Mouse (Mus musculus): Measurements from ENCODE around the gene Snrpg.

The Snrpg gene

DNA sequence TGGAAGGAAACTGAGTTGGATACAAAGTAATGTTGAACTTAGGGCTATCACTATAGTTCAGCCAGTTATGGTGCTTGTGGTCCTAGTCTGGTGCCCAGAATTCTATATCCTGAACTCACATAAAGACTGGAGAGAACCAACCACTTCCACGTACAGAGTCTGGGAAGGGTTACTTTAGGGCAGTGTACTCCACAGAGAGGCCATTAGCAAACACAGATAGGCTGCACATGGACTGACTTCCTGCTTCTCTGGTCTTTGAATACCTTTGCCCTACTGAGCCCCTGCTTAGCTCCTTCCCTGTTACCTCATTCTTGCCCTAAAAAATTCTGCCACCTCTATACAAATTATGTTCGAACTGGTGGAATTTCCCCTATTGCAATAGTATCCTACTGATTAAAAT lies 28.9 kb downstream of the Snrpg start:
- DNase-seq (ENCODE audit: low spot score), result no peak

DNA sequence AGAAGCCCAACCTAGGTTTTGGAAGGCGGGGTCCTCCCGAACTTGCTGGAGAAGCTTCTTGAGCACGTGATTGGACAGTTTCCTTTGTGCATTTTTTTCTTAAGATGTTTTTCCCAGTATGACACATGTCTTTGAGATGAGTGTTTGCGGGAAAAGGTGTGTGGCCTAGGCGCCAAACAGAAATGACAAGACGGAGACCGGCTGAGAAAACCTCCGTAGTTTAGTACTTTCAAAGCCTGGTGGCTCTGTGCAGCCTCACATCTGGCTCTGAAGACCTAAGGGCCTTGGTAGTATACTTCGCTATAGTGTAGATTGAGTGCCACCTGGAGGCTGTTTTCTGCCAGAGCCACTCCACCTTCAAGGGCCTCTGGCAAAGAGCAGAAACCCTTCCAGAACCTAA lies 29.9 kb downstream of the Snrpg start:
- DNase-seq (ENCODE audit: low spot score), result peak; percentile 71

DNA sequence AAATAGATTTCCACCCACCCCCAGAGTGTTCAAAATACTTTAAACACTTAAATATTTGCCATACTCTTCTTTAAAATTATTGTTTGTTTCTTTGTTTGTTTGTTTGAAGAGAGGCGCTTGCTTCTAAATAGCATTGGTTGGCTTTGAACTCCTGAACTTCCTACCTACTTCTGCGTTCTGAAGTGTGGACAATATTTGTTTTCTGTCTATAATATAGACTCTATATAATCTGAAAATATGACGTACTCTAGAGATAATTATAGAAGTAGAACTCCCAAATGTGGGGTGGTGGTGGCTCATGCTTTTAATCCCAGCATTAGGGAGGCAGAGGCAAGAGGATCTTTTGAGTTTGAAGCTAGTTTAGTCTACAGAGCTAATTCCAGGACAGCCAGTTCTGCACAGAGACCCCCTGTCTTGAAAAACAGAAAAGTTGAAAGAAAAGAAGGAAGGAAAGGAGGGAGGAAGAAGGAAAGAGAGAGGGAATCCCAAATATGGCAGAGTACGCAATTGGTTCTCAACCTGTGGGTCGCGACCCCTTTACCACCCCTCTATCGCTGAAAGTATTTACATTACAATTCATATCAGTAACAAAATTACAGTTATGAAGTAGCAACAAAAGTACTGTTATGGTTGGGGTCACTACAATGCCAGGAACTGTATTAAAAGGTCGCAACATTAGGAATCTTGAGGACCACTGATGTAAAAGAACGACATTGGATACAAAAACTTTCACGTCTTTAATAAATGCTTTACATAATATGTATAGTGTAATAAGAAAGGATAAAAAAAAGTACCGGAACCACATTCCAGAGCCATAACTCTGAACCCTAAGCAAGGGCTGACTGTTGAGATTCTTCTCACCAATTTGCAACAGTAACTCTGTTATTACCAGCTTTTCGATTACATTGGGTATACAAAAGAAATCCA lies 31.8 kb downstream of the Snrpg start:
- no peak for DNase-seq (ENCODE audit: low spot score)

DNA sequence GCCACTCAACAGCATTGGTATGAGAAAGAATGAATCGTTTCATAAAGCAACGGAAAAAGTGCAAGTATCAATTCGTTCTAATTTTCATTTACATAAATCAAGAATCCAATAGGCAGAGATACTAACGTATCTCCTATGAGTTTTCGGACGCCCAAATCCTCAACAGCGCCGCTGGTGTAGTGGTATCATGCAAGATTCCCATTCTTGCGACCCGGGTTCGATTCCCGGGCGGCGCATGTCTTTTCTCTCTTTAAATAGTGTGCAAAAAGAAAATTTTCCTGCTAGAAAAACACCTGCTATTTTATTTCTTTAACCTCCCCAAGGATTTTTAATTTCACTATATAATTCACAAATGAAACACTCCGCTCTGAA lies 32.6 kb downstream of the Snrpg start:
- peak; percentile 95 for DNase-seq (ENCODE audit: low spot score)

DNA sequence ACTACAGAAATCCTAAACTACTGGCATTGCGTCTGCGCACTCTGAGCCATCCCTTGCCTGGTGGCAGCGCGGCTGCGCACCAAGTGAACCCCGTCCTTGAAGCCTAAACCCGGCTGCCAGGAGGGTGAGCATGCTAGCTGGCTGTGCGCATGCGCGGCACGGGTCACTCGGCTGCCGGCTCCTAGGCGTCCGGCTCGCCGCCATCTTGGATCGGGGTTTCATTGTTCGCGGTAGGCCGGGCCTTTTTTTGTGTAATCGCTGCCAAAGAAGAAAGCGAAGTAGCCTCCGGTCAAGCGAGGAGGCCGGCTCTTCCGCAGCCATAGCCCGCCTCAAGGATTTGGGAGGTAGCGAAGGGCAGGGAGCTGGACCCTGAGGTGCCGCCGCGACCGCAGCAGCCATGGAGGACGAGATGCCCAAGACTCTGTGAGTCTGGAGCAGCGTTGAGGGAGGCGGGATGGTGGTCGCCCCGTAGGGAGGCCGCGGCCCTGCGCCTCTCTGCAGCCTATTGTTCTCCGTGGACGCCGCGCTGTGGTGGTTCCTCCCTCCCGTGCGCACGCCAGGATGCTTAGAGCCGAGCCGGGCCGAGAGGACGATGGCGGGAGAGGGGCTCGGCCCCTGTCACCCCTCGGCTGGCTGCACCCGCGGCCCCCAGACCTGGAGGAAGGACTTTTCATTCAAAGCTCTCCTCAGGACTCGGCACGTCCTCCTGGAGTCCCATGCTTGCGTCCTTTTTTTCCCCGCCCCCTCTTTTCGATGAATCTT lies 33.2 kb downstream of the Snrpg start, which contains the start of gene Tia1:
Gene Tia1, plus strand, starts transcription at position 120 of the 762 bp plus-strand sequence.
- peak; percentile 96 for DNase-seq (ENCODE audit: low spot score)

DNA sequence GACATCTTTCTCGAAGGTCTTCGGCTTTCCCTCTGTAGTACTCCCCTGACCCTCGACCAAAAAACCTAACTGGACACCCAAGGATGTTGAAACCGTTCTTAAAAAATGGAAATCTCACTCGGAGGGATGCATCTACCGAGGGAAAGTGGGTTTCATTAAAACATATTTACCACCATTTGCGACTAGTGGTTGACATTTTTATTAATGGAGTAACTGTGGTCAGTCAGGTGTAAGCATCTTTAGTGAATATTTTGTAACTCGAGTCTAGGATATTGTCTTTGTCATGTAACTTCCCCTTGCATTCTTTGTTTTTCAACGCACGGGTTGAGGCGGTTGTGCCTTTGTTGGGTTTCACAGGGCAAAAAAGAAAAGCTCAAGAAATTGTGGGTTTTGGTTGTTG lies 33.9 kb downstream of the Snrpg start:
- no peak for DNase-seq (ENCODE audit: low spot score)

DNA sequence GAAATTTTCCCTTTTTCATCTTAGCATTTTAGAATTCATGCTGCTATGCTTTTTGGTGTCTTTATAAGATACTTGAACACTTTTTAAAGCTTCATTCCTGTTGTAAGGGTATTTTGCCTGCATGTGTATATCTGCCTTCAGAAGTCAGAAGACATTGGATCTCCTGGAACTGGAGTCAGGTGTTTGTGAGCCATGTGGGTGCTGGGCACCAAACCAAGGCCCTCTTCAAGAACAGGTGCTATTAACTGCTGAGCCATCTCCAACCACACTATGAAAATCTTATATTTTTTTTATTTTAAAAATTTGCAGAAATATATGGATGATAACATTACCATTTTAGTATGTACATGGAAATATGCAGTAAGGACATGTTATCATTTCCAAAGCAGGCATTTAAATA lies 35.2 kb downstream of the Snrpg start:
- no peak for DNase-seq (ENCODE audit: low spot score)

DNA sequence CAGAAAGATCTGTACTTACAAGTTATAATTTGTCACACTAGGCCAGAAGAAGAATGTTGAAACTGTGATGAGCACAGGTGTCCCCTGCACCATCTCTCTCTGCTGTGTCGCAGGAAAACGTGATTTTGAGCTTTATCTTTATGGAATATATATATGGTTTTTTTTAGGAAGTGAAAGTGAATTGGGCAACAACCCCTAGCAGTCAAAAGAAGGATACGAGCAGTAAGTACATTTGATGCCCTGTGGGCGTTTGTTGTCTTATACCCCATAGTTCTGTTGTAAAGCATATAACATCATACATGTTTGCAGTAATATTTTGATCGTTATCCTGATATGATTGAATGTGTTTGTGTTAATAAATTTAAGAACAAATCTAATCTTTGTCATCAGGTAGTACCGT lies 47.6 kb downstream of the Snrpg start:
- no peak for DNase-seq (ENCODE audit: low spot score)

DNA sequence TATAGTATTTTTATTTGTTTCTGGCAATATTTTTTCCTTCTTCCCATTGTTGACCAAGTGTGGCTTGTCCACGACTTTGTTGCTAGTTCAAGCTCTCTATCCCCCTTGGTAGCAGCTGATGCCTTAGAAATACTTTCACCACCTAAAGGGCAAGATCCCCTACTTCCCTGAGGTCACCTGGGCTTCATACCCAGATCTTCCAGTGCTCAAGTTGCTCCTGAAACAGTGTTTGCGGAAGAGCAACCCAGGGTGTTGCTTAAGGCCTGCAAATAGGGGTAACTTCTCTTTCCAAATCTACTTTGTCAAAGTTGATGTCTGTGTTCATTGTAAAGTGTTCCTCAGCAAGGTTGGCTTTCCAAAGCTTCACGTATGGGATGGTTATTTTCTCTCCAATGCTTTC lies 48.1 kb downstream of the Snrpg start:
- DNase-seq (ENCODE audit: low spot score), result no peak

DNA sequence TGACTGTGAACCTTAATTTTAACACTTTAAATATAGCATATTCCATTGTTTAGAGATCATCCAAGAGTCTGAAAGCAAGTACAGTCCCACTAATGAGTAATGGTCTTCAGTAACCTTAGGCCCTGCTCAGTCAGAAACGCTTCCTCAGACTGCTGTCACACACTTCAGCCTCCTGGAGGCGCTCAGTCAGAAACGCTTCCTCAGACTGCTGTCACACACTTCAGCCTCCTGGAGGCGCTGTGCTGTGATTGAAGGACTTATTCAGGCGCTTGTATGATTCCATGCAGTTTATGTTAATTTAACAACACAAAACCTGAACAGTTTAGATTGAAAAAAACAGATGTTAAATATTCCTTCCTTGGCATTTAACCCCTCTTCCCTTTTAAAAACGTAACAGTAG lies 49.4 kb downstream of the Snrpg start:
- no peak for DNase-seq (ENCODE audit: low spot score)

DNA sequence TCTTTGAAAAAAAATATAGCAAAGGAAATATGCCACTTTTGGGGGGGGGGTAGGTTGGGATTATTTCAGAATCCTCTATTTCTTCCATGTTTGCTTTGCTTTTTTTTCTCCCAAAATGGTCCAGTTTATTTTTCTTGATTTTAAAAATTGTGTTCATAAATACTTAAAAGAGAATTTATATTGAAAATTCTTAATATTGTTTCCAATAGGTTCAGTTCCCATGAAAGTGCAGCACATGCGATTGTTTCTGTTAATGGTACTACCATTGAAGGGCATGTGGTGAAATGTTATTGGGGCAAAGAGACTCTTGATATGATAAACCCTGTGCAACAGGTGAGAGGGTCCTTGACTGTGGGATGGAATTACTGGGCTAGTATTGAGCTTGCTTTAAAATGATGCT lies 55.3 kb downstream of the Snrpg start, which contains the start of gene Gm44790:
Gene Gm44790, plus strand, starts transcription at position 301 of the 400 bp plus-strand sequence.
- no peak for DNase-seq (ENCODE audit: low spot score)
